Mouse (Mus musculus): ENCODE measurements around the gene Abcb11. TPM values are rescaled to one million over a fixed set of nuclear protein-coding genes. Genes with fewer than 3 reads are reported as not detected.

Abcb11 gene
- total RNA-seq, 2 experiments from 2014 or later: 0.07 TPM; not detected in 1

DNA sequence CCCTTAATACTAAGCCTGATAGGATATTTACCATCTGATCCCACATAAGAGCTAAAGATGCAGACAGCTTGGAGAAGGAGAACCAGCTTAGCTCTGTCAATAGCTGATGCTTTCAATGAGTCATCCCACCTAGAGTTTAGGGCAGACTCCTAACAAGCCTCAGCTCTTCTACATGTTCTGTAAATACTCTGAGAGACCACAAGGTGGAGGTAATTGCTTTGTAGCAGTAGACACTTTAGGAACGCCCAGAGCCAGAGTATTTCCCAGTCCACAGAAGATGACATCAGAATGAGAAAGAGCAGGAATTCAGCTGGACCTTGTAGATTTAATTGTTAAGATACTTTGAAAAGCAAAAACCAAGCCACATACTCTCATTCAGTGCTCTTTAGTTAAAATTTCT is 66.5 kb downstream of the Abcb11 start:
- DNase-seq (ENCODE audit: low spot score in 2 of 2): peak in 1 of 2 experiments; percentile 14

DNA sequence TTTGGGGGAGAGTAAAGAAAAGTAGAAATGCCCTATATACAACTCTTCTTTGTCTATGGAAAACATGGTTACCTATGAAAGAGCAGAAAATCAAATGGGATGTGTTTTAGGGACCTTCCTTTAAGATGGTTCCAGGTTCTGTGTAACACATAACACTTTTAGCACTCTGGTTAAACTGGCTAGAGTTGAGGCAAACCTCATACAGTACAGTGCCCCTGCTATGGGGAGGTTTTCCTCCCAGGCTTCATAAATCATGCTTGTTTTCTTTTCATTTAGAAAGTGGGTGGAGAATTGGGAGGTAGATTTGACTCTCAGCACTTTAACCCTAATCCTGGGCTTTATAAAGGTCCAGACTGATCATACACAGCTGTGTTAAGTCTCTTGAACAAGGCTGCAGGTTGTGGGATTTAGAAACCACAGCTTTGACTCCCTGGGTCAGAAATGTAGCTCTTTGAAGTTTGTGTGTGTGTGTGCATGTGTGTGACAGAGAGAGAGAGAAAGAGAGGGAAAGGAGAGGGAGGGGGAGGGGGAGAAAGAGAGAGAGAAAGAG is 78.3 kb downstream of the Abcb11 start:
- DNase-seq (ENCODE audit: low spot score in 2 of 2): no peak

DNA sequence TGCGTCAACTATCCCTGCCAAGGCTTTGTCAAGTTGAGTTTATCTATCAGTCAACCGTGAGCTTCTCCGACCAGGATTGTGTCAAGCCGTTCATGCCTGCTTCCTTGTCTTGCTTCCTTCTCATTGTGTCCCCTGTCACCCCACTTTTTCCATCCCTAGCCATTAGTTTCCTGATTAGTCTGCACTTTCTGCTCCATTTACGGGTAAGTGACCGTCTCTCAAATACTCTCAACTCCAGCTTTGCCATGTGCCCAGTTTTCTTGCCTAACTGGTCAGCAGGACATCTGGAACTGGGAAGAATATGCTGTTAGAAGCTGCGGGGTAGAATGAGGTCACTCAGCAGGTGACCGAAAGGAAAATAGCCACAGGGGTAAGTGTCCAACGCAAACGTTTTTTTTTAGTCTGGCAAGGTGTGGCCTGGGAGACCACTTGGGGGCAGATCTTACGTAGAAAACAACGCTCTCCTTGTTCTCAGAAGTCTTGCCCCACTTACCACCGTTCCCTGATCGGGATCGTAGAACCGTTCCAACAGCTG is 94.1 kb downstream of the Abcb11 start:
- DNase-seq (ENCODE audit: low spot score in 2 of 2): no peak

DNA sequence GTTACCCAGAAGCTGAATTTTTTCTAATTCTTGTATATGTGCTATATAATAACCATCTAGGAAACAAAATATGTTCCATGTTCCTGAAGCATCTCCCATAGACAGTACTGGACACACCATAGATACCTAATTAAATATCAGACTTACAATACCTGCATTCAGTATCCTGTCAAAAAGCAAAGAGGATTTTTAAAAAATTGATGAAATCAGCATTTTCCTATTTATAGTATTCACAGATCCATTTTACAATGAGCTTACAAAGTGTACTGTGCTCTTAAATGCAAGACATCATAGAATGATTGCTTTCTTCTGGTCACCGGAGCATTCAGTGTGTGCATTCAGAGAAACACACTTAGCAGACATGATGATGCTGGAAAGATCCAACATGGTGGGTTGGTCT is 95.3 kb downstream of the Abcb11 start:
- DNase-seq (ENCODE audit: low spot score in 2 of 2): no peak

DNA sequence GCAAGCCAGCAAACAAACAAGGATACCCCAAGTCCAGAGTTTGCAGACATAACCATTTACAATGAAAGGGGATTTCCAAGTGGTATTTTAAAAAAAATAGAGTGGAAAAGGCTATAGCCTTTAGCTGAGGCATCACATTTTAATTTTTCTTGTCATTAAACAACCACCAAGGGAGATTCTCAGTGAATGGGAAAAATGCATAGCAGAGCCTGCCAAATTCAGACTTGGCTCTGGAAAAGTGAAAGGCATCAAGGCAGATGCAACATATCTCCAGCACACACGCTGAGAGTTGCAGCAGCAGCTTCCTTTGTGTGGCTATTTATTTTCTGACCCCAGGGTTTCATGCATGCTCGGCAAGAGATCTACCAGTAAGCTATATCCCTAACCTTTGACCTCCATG is 97.5 kb downstream of the Abcb11 start:
- peak in 1 of 2 experiments; percentile 45 for DNase-seq (ENCODE audit: low spot score in 2 of 2)

DNA sequence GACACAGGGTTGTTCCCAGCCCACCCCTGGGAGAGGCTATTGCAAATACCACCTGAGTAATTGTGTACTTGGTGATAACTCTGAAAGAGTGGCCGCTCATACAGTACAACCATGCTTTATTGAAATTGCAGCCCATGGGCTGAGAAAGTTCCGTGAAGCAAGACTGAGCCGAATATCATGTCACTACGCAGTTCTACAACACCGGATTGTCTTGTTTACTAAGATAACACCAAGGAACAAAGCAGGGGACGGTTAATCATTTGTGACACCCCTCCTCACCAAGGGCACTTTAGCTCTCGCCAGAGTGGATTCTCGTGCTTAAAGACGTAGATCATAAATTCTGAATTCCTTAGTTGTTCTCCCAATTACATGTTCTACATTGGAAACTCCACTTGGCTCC is 103.1 kb downstream of the Abcb11 start:
- DNase-seq (ENCODE audit: low spot score in 2 of 2): no peak

DNA sequence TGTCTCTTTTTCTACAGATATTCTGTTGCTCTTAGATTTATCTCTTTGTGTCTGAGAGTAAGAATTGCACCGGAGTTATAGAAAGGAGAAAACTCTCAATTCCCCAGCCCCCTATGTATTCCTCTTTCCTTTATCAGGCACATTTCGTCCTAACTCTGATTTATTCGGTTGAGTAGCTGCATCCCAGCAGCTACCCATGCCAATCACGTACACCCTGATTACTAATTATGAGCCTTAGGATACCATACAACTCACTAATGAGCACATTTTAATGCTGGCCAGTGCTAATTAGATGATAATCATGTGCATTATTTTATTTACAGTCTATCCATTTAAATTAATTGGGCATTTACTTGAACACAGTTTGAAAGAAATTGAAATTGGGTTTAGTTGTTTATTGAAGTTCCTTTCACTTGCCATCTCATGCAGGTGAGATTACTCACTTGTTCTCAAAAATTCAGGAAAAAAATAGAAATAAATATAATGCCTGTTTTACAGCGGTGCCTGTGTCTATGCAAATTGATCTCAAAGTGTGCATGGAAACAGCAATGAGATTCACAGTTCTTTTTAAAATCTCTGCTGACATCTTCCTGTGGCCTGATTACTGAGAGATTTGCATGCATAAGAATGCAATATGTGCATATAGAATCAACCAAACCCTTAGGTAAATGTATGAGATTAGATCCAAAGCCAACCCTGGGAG is 107.3 kb downstream of the Abcb11 start:
- no peak for DNase-seq (ENCODE audit: low spot score in 2 of 2)

DNA sequence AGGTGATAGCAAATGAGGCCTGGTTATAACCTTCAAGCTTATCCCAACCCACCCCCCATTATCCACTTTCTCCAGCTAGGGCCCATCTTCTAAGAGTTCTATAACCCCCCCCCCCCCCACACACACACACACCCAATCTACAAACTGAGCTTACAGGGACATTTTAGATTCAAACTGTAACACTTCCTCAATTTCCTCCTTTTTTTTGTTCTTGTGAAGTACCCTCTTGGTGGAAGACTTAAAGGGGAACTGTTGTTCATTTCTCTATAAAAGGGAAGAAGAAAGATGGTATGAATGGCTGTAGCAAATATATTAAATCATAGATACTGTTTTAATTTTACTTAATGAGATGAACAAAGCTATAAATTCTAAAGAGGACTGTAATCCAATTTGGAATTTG is 110.3 kb downstream of the Abcb11 start:
- DNase-seq (ENCODE audit: low spot score in 2 of 2): no peak

DNA sequence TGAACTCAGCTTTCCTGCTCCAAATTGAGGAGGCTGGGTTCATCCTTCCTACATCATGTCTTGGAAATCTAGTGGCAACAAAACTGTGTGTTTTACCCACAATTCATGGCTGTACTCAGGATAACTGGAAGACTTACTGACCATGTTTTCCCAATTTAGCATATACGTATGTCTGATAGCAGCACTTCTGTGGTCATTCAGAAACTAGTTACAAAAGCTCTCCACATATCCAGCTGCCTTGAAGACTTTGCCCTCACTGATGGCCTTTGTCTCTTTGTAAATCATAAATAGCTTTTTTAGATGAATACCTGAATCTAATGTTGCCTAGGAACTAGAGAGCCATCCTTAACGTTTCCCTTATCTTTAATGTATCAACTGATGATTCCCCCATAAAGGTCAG is 112.3 kb downstream of the Abcb11 start:
- no peak for DNase-seq (ENCODE audit: low spot score in 2 of 2)

DNA sequence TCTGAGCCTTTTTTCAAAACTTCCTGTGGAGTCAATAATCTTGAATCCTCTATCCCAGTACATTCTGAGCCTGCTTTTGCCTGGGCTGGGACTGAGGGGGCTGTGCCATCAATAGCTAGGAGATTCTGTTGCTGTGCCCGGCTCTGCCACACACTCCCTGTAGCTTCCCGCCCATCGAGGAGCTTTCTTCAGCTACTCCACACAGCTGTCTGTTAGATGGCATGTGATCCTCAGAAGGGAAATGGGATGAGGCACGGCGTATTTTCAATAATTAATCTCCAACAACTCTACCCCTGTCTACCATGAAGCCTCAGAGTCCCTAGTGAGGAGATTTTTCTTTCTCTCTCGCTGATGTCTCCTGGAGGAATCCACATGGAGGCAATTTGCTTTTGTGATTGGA is 113.8 kb downstream of the Abcb11 start:
- DNase-seq (ENCODE audit: low spot score in 2 of 2): no peak

DNA sequence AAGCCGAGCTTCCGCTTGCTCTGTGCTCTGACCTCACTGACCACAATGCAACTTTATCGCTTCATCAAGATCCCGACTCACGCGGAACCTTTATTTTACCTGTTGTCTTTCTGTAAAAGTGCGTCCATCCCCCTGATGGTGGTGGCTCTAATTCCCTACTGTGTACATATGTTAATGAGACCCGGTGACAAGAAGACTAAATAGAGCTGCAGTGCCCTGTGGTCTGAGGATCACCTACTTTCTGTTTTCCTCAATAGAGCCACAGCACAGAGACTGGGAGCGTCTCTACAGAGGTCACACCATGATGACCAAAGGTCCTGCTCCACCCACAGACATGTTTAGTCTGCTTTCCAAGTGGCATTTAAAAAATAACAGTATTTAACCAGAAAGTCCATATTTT is 115.5 kb downstream of the Abcb11 start:
- no peak for DNase-seq (ENCODE audit: low spot score in 2 of 2)

DNA sequence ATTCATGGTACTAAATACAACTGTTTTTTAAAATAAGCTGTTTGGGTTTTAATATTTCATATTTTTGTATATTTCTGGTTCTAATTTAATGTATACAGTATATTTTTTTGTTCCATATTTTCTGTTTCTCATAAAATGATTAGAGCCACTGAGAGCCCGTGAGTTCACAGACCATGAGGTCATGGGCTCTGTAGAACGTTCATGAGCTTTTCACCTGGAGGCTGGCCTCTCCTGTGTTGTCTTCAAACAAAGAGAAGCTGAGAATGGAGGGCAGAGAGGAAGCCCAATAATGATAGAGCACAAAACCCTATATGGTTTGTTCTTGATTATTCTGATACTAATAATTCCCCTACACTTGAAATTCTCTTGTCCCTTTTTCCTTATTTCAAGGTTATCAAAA is 117.7 kb downstream of the Abcb11 start:
- DNase-seq (ENCODE audit: low spot score in 2 of 2): no peak

DNA sequence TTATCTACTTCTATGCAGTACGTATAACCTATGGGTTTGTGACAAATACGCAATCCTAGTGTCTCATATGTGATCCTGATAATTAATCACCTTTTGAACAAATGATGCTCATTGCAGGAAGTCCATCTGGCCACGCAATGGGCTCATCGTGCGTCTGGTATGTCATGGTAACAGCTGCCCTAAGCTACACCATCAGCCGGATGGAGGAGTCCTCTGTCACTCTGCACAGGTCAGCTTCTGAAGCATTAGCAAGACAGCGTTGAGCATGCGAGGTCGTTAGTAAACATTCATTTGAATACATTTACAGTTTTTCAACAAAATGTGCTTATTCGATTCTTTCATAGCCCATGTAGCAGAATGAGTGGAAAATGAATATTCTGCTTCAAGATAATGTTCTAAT is 119.6 kb downstream of the Abcb11 start:
- no peak for DNase-seq (ENCODE audit: low spot score in 2 of 2)

DNA sequence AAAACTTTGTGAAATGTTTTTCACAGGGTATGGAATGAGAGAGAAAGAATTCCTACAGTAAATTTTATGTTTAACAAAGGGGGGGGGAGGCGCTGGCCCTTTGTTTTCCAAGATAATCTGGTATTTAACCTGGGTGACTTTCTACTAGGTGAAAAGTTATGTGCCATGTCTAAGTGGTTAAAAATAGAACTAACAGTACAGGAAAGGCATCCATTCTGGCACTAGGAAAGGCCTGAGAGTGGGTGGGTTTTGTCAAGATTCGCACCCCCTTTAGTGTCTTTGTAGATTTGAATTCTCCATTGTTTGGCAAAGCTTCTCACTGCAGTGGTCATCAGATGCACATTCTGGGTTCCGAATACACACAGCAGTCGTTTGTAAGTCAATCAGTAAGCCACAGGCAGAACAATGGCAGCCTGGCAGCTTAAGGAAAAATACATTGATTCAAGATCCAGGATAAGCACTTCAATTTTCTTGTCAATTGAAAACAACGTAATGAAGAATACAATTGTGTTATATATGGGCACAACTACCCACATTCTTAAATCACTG is 120.5 kb downstream of the Abcb11 start:
- no peak for DNase-seq (ENCODE audit: low spot score in 2 of 2)

DNA sequence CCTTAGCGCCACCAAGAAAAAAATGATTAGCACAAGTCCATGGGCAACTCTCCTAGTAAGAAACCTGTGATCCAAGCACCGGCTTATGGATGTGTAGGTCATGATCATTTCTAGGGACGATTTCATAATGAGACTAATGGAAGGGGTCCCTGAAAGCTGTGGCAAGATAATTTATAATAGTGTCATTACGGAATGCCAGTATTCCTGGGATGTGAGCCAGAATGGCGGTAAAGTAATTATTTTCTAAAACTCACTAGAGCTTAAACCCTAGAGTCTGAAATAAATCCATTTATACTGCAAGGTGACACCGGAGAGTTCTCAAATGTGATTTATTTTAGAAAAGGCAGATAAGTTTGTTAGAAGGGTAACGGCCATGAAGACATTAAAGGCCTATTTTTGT is 127.2 kb downstream of the Abcb11 start:
- no peak for DNase-seq (ENCODE audit: low spot score in 2 of 2)

DNA sequence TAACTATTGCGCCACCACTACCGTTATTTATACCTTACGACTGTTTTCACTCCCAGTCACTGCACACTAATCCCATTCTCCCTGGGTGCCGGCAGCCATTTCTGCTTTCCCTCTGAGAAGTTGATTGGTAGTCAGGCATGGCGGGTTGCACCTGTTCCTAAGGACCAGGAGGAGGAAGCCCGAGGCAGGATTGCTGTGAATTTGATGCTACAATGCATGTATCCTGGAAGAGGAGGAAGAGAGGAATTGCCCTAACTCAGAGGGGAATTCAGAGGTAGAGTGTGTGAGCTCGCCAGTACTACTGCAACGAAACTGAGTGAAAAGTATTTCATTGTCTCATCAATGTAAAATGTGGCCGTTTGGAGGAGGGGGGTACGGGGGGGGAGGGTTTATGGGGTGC is 129.8 kb downstream of the Abcb11 start:
- DNase-seq (ENCODE audit: low spot score in 2 of 2): no peak

DNA sequence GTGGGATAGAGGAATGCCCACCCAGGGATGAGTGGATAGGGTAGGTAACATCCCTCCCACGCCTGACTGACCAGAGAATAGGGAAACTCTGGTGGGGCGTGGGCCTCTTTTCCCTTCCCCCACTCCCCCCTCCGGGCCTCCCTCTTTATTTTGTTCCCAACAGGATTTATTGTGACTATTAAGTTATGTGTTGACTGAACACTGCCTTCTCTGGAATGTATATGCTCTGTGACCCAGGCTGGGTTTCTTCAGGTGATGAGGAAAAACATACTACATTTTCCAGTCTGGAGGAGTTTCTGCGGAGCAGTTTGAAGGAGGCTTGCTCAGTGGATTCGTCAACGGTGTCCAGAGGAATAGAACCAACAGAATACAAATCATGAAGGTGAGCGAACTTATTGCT is 131.6 kb downstream of the Abcb11 start, which contains the start of gene G6pc2:
Gene G6pc2, plus strand, starts transcription at position 301 of the 400 bp plus-strand sequence.
- no peak for DNase-seq (ENCODE audit: low spot score in 2 of 2)

DNA sequence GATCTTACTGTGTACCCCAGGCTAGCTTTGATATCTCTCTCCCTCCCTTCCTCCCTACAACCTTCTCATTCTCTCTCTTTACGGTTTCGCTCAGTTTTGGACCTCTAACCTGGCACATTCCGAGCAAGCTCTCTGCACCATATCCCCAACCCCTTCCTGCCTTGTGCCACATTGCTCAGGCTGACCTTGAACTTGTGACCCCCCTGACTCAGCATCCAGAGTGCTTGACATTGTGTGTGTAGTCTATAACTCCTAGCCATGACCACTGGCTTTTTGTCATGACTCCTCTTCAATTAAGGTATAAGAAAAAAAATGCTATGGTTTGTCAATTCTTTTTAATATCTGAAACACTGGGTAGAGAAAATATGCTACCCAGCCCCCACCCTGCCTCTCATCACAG is 132.7 kb downstream of the Abcb11 start:
- no peak for DNase-seq (ENCODE audit: low spot score in 2 of 2)

DNA sequence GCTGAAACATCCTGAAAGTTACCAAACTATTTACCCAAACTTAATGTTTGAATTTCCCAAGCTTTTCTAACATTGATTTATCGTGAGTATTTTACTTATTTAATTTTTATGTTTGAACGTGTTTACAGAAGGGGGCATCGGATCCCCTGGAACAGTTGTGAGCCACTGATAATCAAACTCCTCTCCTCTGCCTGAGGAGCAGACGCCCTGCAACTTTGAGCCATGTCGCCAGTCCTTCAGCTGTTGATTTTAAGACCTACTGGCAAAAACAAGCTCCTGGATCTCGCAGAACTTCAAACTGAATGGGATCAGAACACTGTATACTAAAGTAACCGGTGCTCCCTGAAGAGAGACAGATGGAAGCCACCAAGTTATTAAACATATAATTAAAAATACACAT is 135.9 kb downstream of the Abcb11 start:
- no peak for DNase-seq (ENCODE audit: low spot score in 2 of 2)

DNA sequence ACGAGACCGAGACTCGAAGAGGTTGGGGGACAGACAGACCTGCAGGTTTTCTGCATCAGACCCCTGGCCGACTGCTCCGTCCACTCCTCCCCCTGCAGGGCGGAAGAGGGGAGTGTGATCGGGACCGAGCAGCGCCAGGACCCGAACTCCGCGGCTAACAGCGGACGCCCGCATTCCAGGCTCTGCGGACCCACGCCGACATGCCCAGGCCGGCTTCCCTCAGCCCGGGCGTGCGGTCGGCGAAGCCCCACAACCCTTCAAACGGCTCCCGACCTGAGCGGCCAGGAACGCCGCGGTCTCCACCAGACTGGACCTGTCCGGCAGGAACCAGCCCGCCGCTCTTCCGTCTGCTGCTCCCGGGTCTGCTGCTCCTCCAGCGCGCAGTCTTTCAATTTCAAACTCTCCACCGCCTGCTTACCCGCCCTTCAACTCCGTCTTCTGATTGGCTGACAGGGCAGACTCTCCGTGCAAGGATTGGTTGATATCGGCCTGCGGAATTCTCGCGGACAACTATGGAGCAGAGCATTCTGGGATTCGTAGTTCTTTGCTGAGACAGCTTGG is 136.5 kb downstream of the Abcb11 start, which contains the start of gene Spc25:
Gene Spc25, minus strand, starts transcription at position 404 of the 561 bp plus-strand sequence.
- peak; percentile 81 to 94 for DNase-seq (ENCODE audit: low spot score in 2 of 2)

DNA sequence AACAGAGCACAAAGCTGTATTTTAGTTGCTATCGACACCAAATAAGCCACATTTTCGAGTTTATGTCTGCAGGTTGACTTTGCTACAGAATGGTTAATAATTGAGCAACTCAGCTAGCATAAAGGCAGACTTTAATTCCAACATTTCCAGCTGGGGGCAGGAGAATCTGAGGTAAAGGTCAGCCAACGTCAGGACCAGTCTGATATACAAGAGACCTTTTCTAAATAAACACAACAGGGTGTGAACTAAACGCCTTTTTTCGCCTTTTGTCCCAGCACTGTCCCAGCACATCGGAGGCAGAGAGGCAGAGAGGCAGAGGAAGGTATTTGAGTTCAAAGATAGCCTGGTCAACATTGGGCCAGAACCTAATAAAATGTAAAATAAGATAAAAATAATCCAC is 137.2 kb downstream of the Abcb11 start:
- no peak for DNase-seq (ENCODE audit: low spot score in 2 of 2)

DNA sequence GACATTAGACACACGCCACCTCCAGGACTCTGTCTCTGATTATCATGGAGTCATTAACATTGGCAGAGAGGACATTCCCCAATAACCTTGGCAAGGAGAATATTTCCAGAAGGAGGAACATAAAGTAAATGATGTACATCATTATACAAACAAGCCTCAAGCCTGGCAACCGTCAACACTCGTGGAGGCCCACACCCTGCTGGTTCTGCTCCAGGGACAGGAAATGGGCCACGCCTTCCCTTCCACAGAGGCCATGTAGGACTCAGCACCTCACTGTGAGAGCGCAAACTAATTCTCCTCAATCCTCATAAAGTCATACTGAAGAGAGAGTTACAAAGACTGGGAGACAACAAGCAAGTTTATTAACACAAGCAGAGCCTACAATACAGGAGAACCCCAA is 148.9 kb downstream of the Abcb11 start:
- DNase-seq (ENCODE audit: low spot score in 2 of 2): no peak
